Mouse (Mus musculus) hindbrain, embryonic 12.5 days (tissue): ENCODE results near the gene Dzip3. TPM values are rescaled to one million over a fixed set of nuclear protein-coding genes. Genes with fewer than 3 reads are reported as not detected.

Experiments used
- ATAC-seq: fragments of 200-750 bp; cut with Nextera tagmentation; 2 replicates; pipeline ENCODE4 v1.8.0; 2017; ENCODE audit warnings: moderate TSS enrichment; ENCODE audit not compliant: low FRiP score
- H3K27ac ChIP-seq: fragments of 300-500 bp; sonication (generic); 2 replicates; pipeline ENCODE4 v1.5.1; 2016; ENCODE audit warnings: mild to moderate bottlenecking
- H3K27me3 ChIP-seq: fragments of 300-500 bp; sonication (generic); 2 replicates; pipeline ENCODE4 v1.6.1; 2016; ENCODE audit warnings: mild to moderate bottlenecking
- H3K36me3 ChIP-seq: fragments of 300-500 bp; sonication (generic); 2 replicates; pipeline ENCODE4 v1.6.1; 2016; ENCODE audit warnings: mild to moderate bottlenecking
- H3K4me1 ChIP-seq: fragments of 300-500 bp; sonication (generic); 2 replicates; pipeline ENCODE4 v1.6.1; 2016
- H3K4me2 ChIP-seq: fragments of 300-500 bp; sonication (generic); replicated peaks from 2 replicates; pipeline ENCODE4 v1.6.1; 2016; ENCODE audit warnings: mild to moderate bottlenecking
- H3K4me3 ChIP-seq: fragments of 300-500 bp; sonication (generic); 2 replicates; pipeline ENCODE4 v1.5.1; 2016; ENCODE audit warnings: mild to moderate bottlenecking
- H3K9ac ChIP-seq: fragments of 300-500 bp; sonication (generic); 2 replicates; pipeline ENCODE4 v1.6.1; 2016; ENCODE audit warnings: mild to moderate bottlenecking, moderate library complexity
- H3K9me3 ChIP-seq: fragments of 300-500 bp; sonication (generic); replicated peaks from 2 replicates; pipeline ENCODE4 v1.6.1; 2016; ENCODE audit warnings: mild to moderate bottlenecking
- WGBS: fragments of 180-500 bp; shearing (Covaris S2); methylation state at CpG from one replicate; pipeline ENCODE4 v1.1.7; 2016; 5-methylcytosine and 5-hydroxymethylcytosine counted together
- polyA plus RNA-seq: library from polyadenylated mRNA; unstranded; fragments of >200 nt; fragmentation: Nextera tagmentation; extraction: Ambion mirVana; gene quantifications from 2 replicates; pipeline ENCODE4 v1.2.1, GENCODE M21; 2016

Gene Dzip3
- polyA plus RNA-seq, 1 experiment from 2014 or later: 44.9 TPM

DNA sequence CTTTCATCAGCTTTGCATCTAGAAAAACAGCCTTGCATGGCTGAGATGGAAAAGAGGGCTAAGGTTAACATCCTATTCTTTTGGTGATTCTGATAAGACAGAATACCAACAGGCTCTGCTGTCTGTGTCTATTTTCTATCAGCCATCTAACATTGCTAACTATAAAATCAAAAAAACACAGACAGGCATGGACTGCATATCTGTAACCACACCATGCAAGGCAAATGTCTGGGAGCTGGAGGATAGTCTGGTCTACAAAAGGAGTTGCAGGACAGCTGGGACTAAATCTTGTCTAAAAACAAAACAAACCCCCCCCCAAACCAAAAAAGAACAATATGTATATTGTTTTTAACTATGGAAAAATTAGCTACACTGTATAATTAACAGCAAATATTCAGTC is 14.0 kb downstream of the Dzip3 start:
- Histone ChIP-seq H3K9me3 (no peaks in the 10 kb centered on the region), H3K4me1 (no peaks in the 10 kb centered on the region), H3K4me3 (no peak overlapping the region), H3K9ac (no peak overlapping the region), H3K27ac (no peak overlapping the region), H3K27me3 (no peaks in the 10 kb centered on the region), H3K36me3 (peaks cover 26% of the 10 kb centered on the region), H3K4me2 (no peak overlapping the region)
- no peak for ATAC-seq

DNA sequence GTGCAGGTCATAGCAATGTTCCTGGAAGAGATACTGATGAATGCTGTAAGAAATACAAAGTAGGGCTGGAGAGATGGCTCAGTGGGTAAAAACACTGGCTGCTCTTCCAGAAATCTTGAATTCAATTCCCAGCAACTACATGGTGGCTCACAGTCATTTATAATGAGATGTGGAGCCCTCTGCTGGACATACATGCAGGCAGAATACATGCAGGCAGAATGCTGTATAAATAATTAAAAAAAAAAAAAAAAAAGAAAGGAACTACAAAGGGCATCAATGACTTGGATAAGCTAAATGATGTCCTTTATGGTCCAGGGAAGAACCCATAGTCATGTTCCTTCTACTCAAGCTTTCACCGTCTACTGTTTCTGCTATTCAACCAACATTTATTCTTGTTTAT is 20.4 kb downstream of the Dzip3 start:
- 100% methylated on average over 1 of the region's 1 CpGs for WGBS
- Histone ChIP-seq H3K27ac (no peak overlapping the region), H3K4me1 (no peaks in the 10 kb centered on the region), H3K36me3 (peaks cover 21% of the 10 kb centered on the region), H3K4me2 (no peak overlapping the region), H3K4me3 (no peak overlapping the region), H3K9ac (no peak overlapping the region), H3K9me3 (no peaks in the 10 kb centered on the region), H3K27me3 (no peaks in the 10 kb centered on the region)
- ATAC-seq: no peak

DNA sequence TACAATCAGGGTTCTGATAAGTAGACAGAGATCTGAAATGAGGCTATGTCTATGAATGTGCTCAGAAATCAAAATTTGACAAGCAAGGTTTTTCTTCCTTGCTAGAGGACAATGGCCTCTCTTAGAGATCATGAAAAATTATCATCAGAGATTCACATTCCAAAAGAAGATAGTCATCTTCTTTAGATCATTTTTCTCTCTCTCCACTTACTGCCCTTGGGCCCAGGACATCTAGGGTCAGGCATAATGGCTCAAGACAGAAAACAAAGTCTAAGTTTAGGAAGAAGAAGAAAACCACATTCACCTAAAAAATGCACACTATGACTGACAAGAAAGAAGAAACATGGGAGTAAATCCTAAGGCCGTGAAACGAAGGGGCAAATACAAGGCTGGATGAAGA is 21.0 kb downstream of the Dzip3 start:
- Histone ChIP-seq H3K27me3 (no peaks in the 10 kb centered on the region), H3K4me1 (no peaks in the 10 kb centered on the region), H3K9ac (no peak overlapping the region), H3K4me2 (no peak overlapping the region), H3K9me3 (no peaks in the 10 kb centered on the region), H3K36me3 (peaks cover 16% of the 10 kb centered on the region), H3K4me3 (no peak overlapping the region), H3K27ac (no peak overlapping the region)
- no peak for ATAC-seq
- WGBS: 92% methylated on average over 2 of the region's 2 CpGs

DNA sequence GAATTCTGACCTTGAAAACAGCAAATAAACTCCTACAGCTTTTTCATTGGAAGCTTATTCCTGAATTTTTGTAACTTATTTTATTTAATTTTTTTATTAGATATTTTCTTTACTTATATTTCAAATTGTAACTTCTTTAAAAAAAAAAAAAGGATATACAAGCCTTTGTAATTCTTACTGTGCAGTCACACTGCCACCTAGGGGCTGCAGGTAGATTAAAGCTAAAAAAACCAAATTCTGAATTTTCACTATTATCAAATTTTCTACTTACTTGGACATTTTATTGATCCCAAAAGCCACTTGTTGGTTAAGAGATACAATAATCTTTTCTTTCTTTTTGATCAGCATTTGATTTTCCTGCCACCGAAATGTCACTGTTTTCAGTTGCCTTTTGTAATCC is 52.2 kb downstream of the Dzip3 start:
- Histone ChIP-seq H3K36me3 (peaks cover 26% of the 10 kb centered on the region; the same call in 1 of the 2 replicates), H3K27ac (no peak overlapping the region), H3K4me1 (no peaks in the 10 kb centered on the region), H3K4me3 (no peak overlapping the region), H3K9ac (no peak overlapping the region), H3K4me2 (no peak overlapping the region), H3K27me3 (no peaks in the 10 kb centered on the region), H3K9me3 (no peaks in the 10 kb centered on the region)
- no peak for ATAC-seq
- 83% methylated on average over 1 of the region's 1 CpGs for WGBS

DNA sequence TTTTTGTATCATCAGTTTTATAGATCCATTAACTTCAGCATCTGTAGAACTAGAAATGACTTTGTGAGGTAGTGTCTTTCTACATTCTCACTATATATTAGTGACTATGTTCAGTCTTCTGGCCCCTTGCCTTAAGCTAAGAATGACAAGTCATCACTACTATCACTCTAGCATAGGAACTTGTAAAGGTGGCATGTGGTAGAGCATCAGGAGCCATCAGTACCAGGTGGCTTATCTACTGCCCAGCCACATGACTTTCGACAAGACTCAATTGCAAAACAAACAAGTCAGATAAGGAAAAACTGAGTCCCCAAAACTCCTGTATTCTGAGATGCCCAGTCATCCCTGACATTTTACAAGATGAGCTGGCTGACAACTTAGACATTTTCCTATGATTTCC is 70.2 kb downstream of the Dzip3 start:
- H3K4me1 ChIP-seq: no peaks in the 10 kb centered on the region
- no peak for ATAC-seq
- H3K9me3 ChIP-seq: no peaks in the 10 kb centered on the region
- H3K4me3 ChIP-seq: no peak overlapping the region
- WGBS: 95% methylated on average over 1 of the region's 1 CpGs
- no peaks in the 10 kb centered on the region for H3K27me3 ChIP-seq
- H3K27ac ChIP-seq: no peak overlapping the region
- peaks cover 38% of the 10 kb centered on the region for H3K36me3 ChIP-seq
- H3K4me2 ChIP-seq: no peak overlapping the region
- no peak overlapping the region for H3K9ac ChIP-seq

DNA sequence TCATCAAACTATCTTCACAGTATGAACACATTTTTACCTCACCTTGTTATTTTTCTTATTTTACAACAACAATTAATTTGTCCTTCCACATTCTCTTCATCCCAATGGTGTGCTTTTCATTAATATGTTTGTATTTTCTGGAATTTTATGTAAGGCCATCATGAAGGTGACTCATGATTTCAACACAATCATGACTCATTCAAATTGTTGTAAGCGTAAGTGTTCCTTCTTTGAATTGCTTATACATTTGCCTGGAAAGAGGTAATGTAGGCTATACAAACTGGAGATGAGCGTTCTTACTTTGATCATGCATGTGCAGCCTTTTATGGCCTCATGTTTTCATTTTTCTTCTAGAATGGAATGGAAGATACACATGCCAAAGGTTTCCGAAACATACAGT is 80.8 kb downstream of the Dzip3 start:
- Histone ChIP-seq H3K9me3 (no peaks in the 10 kb centered on the region), H3K36me3 (no peaks in the 10 kb centered on the region), H3K4me2 (no peak overlapping the region), H3K9ac (no peak overlapping the region), H3K4me3 (no peak overlapping the region), H3K4me1 (no peaks in the 10 kb centered on the region), H3K27ac (no peak overlapping the region), H3K27me3 (no peaks in the 10 kb centered on the region)
- 94% methylated on average over 3 of the region's 3 CpGs for whole genome bisulfite sequencing
- no peak for ATAC-seq

DNA sequence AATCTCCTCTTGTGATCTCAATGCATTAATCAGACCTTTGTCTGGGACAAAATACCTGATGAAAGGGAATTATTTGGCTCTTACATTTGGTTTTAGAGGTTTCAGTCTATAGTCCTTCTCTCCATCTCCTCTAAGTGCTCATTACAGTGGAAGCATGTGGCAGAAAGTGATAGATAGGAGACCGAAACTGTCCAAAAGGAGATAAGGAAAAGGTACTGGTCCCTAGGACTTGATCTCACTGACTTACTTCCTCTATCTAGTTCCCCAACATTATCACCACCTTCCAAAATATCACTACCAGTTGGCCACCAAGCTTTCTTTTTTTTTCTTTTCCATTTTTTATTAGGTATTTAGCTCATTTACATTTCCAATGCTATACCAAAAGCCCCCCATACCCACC is 82.8 kb downstream of the Dzip3 start:
- H3K9me3 ChIP-seq: no peaks in the 10 kb centered on the region
- no peaks in the 10 kb centered on the region for H3K4me1 ChIP-seq
- no peak overlapping the region for H3K9ac ChIP-seq
- H3K4me3 ChIP-seq: no peak overlapping the region
- no peak overlapping the region for H3K4me2 ChIP-seq
- WGBS: 79% methylated on average over 1 of the region's 1 CpGs
- no peaks in the 10 kb centered on the region for H3K36me3 ChIP-seq
- no peak for ATAC-seq
- no peaks in the 10 kb centered on the region for H3K27me3 ChIP-seq
- no peak overlapping the region for H3K27ac ChIP-seq

DNA sequence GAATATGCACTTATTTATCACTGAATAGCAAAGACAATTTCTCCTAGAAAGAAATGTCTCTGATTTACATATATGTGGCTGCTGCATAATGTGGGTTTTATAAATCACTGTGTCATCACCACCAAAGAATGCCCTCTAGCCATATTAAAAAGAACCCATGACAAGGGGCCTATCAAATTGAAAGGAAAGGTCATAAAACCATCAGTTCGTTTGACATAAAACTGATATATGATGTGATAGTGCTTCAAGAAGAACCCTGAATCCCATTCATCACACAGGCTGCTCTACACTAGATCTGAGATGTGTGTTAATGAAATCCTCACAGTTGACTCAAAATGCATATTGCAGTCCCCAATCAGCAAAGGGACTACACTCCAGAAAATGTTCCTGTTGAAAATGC is 94.1 kb downstream of the Dzip3 start:
- no peaks in the 10 kb centered on the region for H3K27me3 ChIP-seq
- ATAC-seq: no peak
- no peak overlapping the region for H3K4me2 ChIP-seq
- no peak overlapping the region for H3K9ac ChIP-seq
- no peaks in the 10 kb centered on the region for H3K4me1 ChIP-seq
- WGBS: 79% methylated on average over 1 of the region's 1 CpGs
- H3K4me3 ChIP-seq: no peak overlapping the region
- H3K36me3 ChIP-seq: no peaks in the 10 kb centered on the region
- no peak overlapping the region for H3K27ac ChIP-seq
- no peaks in the 10 kb centered on the region for H3K9me3 ChIP-seq

DNA sequence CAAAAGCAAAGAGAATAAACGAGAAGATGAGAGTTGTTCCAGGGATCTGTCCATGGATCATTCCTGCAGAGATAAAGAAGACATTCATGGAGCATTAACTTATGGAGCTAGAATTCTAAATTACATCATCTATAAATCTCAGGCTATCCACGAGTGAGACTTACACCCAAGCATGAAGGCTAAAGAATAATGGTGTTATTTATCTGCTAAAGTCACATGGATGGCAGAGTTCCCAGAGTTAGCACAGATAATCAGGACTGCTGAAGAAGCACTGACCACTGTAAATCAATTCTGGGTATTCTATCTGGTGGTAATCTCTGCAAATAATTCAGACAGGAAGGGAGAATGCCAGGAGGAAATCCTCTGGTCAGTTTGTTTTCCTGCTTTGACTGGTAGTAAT is 103.2 kb downstream of the Dzip3 start:
- Histone ChIP-seq H3K4me2 (no peak overlapping the region), H3K4me3 (no peak overlapping the region), H3K9ac (no peak overlapping the region), H3K4me1 (no peaks in the 10 kb centered on the region), H3K36me3 (no peaks in the 10 kb centered on the region), H3K27me3 (no peaks in the 10 kb centered on the region), H3K27ac (no peak overlapping the region), H3K9me3 (no peaks in the 10 kb centered on the region)
- ATAC-seq: no peak
- 73% methylated on average over 2 of the region's 2 CpGs for WGBS

Other genes starting within 250 kb of the Dzip3 start
- not detected in 2 replicates for gene Trat1, start 222.1 kb downstream of the Dzip3 start, polyA plus RNA-seq
- gene Retnlb, start 177.3 kb downstream of the Dzip3 start, polyA plus RNA-seq: not detected in 2 replicates
- not detected in 2 replicates for gene Retnla, start 151.6 kb downstream of the Dzip3 start, polyA plus RNA-seq
- 0.39 TPM in 1 of 2 replicates, not detected in the other for gene Retnlg, start 121.5 kb downstream of the Dzip3 start, polyA plus RNA-seq
- 27.2 and 27.9 TPM in 2 replicates for gene Cip2a, start within 50 bp of the Dzip3 start, polyA plus RNA-seq
- gene Myh15, start 63.3 kb upstream of the Dzip3 start, polyA plus RNA-seq: not detected in 2 replicates